Mouse (Mus musculus) heart, adult 2 months (tissue): ENCODE results near the gene Stpg3.

ENCODE experiments used
- CTCF ChIP-seq: fragments of 200-600 bp; IDR thresholded peaks from 2 replicates; pipeline ENCODE4 v1.8.1; 2022; ENCODE audit warnings: antibody characterized with exemption, mild to moderate bottlenecking, moderate library complexity
- EP300 ChIP-seq: fragments of 200-500 bp; IDR thresholded peaks from 2 replicates; pipeline ENCODE4 v1.6.1; 2011; ENCODE audit warnings: low read depth, low read length, control low read depth; ENCODE audit not compliant: insufficient read depth
- POLR2A ChIP-seq: fragments of 200-500 bp; IDR thresholded peaks from 2 replicates; pipeline ENCODE4 v1.6.1; 2011; ENCODE audit warnings: mild to moderate bottlenecking, low read depth, low read length, control low read depth; ENCODE audit not compliant: insufficient read depth

DNA sequence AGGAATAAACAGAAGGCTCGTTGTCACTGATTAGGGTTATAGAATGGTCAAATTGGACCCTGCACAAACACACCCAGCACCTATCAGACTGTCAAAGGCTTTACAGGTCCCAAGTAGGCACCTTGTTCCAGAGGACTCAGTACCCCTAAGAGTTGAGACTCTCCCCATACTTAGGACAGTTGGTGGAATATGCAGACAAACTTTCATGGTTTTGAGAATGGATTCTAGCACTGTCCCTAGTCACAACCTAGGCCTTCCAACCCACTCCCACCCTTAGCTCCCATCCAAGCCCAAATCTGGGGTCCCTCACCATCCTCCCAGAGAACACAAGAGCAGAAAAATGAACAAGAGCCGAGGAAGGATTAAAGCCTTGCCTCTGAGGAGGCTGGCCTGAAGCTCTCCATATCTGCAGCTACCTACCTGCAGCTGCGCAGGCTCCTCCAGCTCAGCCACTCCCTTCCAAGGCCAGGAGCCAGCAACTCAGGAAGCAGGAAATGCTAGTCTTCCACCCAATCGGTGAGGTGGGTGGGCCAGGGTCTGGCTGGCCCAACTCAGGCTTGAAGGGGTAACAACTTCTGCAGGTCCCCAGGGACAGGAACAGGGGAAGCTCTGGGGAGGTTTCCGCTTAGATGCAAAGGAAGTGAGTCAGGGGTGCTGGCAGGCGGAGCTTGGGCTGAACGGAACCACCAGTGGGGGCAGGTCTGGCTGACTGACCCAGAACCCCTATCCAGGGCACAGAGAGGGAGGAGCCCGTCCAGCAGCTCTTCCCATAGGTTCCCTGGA is 18.1 kb downstream of the Stpg3 start, which contains the start of gene Tor4a:
- TF ChIP-seq CTCF (no peak), POLR2A (peak; percentile 87), EP300 (peak; percentile 88)
